Mouse (Mus musculus): Measurements from ENCODE around the gene Vmn2r83. TPM values are rescaled to one million over a fixed set of nuclear protein-coding genes. Genes with fewer than 3 reads are reported as not detected.
"Not testable (repeated sequence)": the region's sequence is repeated elsewhere in the genome, so short reads cannot be mapped to it uniquely, and the experiment has no call there.

The Vmn2r83 gene
- not detected in 2 replicates for polyA plus RNA-seq (2014; fragmentation: Nextera tagmentation; extraction: Ambion mirVana)

DNA sequence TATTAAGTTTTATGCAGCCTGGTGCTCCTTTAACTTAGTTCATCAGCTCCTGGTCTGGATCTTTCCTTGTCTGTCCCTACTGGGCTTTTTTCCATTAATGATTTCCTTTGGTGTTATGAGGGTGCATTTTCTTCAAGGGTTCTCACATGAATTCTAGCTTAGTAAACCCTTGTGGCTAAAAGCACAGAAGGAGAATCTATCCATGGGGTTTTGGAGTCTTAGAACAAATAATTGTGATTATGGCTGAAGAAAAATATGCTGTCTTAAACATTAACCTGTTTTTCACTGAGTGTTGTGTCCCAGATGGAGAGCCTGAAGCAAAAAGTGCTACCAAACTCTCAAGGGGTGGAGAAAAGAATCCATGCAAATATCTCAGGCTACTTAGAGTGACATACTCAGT lies at the start of gene Vmn2r83:
TSS of gene Vmn2r83 (plus strand) at position 301 of the 400 bp plus-strand sequence.
- Histone ChIP-seq H3K36me3 (ENCODE audit: control insufficient read depth, insufficient read depth, low read length) (no peaks in the 10 kb centered on the region), H3K9ac (ENCODE audit: low read depth, low read length) (no peak within 1 kb of the TSS), H3K4me3 (ENCODE audit: low read length) (no peak within 1 kb of the TSS), H3K27ac (ENCODE audit: low read depth, low read length) (no peak within 1 kb of the TSS), H3K27me3 (ENCODE audit: control insufficient read depth, insufficient read depth, low read length) (no peaks in the 10 kb centered on the region), H3K4me1 (ENCODE audit: control insufficient read depth, insufficient read depth, low read length) (no peaks in the 10 kb centered on the region), H3K4me2 (replicated peaks; ENCODE audit: low read depth, low read length) (no peak within 1 kb of the TSS), H3K9me3 (ENCODE audit: control insufficient read depth, low read length) (no peaks in the 10 kb centered on the region)
- ATAC-seq (ENCODE audit: low FRiP score, low TSS enrichment): no peak

DNA sequence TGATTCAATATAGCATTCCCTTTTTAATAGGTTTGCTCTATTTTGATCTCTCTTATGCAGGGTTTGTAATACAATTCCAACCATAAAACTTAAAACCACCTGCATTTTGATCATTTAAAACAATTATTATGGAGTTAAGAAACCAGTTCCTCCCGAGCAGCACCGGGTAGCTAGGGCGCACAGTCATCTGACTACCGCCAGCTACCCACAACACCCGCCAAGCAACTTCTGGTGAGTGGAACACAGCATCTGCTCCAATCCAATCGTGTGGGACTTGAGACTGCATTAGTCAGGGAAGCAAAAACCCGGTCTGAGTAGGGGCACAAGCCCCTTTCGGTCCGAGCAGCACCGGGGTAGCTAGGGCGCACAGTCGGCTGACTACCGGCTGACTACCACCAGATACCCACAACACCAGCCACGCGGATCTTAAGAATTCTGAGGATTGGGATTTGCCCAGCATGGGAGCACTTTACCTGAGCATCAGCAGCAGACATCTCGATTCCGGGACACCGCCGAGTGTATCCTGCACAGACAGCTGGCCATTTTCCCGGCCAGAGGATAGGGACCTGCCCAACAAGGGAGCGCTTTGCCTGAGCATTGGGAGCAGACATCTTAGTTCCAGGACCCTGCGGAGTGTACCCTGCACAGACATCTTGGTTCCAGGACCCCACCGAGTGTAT lies 33.2 kb upstream of the Vmn2r83 start:
- H3K27me3 ChIP-seq (ENCODE audit: control insufficient read depth, insufficient read depth, low read length); H3K4me3 ChIP-seq (ENCODE audit: low read length); H3K27ac ChIP-seq (ENCODE audit: low read depth, low read length); H3K9me3 ChIP-seq (ENCODE audit: control insufficient read depth, low read length); H3K4me1 ChIP-seq (ENCODE audit: control insufficient read depth, insufficient read depth, low read length); H3K9ac ChIP-seq (ENCODE audit: low read depth, low read length); H3K4me2 ChIP-seq (replicated peaks; ENCODE audit: low read depth, low read length); ATAC-seq (ENCODE audit: low FRiP score, low TSS enrichment); H3K36me3 ChIP-seq (ENCODE audit: control insufficient read depth, insufficient read depth, low read length): not testable (repeated sequence)
- WGBS: 87% methylated on average over 23 of the region's 23 CpGs

DNA sequence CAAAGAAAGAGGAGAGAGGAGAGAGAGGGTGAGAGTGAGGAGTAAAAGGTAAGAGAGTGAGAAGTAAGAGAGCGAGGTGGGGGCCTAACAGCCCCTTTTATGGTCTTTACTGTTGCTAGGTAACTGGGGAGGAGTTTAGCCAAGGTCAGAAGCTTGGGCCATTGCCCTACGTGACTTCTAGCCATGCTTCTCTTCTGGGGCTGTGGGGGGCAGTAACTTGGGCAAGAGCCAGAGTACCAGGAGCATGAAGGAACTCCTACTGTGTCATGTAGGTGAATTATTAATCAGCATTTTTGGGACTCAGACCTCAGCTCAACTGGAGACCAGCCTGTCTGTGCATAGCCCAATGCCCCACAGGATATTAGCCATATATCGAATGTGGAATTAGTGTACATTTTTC lies 27.4 kb downstream of the Vmn2r83 start:
- Histone ChIP-seq H3K36me3 (ENCODE audit: control insufficient read depth, insufficient read depth, low read length) (no peaks in the 10 kb centered on the region), H3K4me3 (ENCODE audit: low read length) (no peak overlapping the region), H3K27me3 (ENCODE audit: control insufficient read depth, insufficient read depth, low read length) (no peaks in the 10 kb centered on the region), H3K9me3 (ENCODE audit: control insufficient read depth, low read length) (no peaks in the 10 kb centered on the region), H3K4me1 (ENCODE audit: control insufficient read depth, insufficient read depth, low read length) (no peaks in the 10 kb centered on the region), H3K4me2 (replicated peaks; ENCODE audit: low read depth, low read length) (no peak overlapping the region), H3K9ac (ENCODE audit: low read depth, low read length) (no peak overlapping the region), H3K27ac (ENCODE audit: low read depth, low read length) (no peak overlapping the region)
- ATAC-seq (ENCODE audit: low FRiP score, low TSS enrichment): no peak
- 43% methylated on average over 3 of the region's 3 CpGs for WGBS

- Histone ChIP-seq H3K4me3 (ENCODE audit: low read length) (no peak overlapping the region), H3K9ac (ENCODE audit: low read depth, low read length) (no peak overlapping the region), H3K27ac (ENCODE audit: low read depth, low read length) (no peak overlapping the region), H3K9me3 (ENCODE audit: control insufficient read depth, low read length) (no peaks in the 10 kb centered on the region), H3K36me3 (ENCODE audit: control insufficient read depth, insufficient read depth, low read length) (no peaks in the 10 kb centered on the region), H3K4me1 (ENCODE audit: control insufficient read depth, insufficient read depth, low read length) (no peaks in the 10 kb centered on the region), H3K4me2 (replicated peaks; ENCODE audit: low read depth, low read length) (no peak overlapping the region), H3K27me3 (ENCODE audit: control insufficient read depth, insufficient read depth, low read length) (no peaks in the 10 kb centered on the region)
- whole genome bisulfite sequencing: 49% methylated on average over 2 of the region's 2 CpGs
- ATAC-seq (ENCODE audit: low FRiP score, low TSS enrichment): no peak
Observed at GRCm38 (mm10) chr10:79496701-79497288, 28.3 kb downstream of the Vmn2r83 start.

DNA sequence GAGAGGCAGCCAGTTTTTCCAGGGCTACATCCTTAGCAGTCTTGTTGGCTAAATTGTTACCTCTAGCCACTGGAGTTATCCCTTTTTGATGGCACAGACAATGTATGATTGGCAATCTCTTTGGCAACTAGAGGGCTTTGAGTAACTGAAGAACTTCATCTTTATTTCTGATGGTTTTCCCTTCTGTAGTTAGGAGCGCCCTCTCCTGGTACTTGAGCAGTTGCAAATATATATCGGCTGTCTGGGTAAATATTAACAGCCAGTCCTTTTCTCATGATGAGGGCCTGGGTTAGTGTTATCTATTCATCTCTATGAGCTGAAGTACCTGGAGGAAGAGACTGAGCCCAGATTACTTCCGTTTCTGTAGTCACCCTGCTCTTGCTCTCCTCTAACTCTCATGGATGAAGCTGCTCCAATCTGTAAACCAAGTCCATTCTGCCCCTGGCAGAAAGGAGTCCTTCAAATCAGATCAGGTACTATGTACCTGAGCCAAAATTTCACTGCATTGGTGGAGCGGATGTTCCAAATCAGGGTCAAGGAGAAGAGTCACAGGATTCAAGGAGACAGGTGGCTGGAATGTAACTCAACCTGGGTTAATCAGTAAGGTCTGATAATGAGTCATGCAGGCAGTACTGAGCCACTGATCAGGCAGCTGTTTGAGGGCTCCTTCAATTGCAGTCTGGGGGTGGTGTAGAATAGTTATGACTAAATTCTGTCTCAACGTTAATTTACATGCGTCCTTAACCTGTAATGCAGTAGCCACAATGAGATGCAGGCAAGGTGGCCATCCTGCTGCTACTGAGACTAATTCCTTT lies 34.5 kb downstream of the Vmn2r83 start:
- H3K9me3 ChIP-seq (ENCODE audit: control insufficient read depth, low read length): no peaks in the 10 kb centered on the region
- H3K4me2 ChIP-seq (replicated peaks; ENCODE audit: low read depth, low read length): no peak overlapping the region
- no peak for ATAC-seq (ENCODE audit: low FRiP score, low TSS enrichment)
- no peak overlapping the region for H3K4me3 ChIP-seq (ENCODE audit: low read length)
- H3K27me3 ChIP-seq (ENCODE audit: control insufficient read depth, insufficient read depth, low read length): no peaks in the 10 kb centered on the region
- no peaks in the 10 kb centered on the region for H3K36me3 ChIP-seq (ENCODE audit: control insufficient read depth, insufficient read depth, low read length)
- WGBS: 62% methylated on average over 6 of the region's 6 CpGs
- H3K9ac ChIP-seq (ENCODE audit: low read depth, low read length): no peak overlapping the region
- no peaks in the 10 kb centered on the region for H3K4me1 ChIP-seq (ENCODE audit: control insufficient read depth, insufficient read depth, low read length)
- H3K27ac ChIP-seq (ENCODE audit: low read depth, low read length): no peak overlapping the region

- Histone ChIP-seq H3K4me3 (ENCODE audit: low read length) (no peak overlapping the region), H3K4me1 (ENCODE audit: control insufficient read depth, insufficient read depth, low read length) (no peaks in the 10 kb centered on the region), H3K36me3 (ENCODE audit: control insufficient read depth, insufficient read depth, low read length) (no peaks in the 10 kb centered on the region), H3K27me3 (ENCODE audit: control insufficient read depth, insufficient read depth, low read length) (no peaks in the 10 kb centered on the region), H3K4me2 (replicated peaks; ENCODE audit: low read depth, low read length) (no peak overlapping the region), H3K9ac (ENCODE audit: low read depth, low read length) (no peak overlapping the region), H3K9me3 (ENCODE audit: control insufficient read depth, low read length) (no peaks in the 10 kb centered on the region), H3K27ac (ENCODE audit: low read depth, low read length) (no peak overlapping the region)
- 80% methylated on average over 2 of the region's 2 CpGs for WGBS
- ATAC-seq (ENCODE audit: low FRiP score, low TSS enrichment): no peak
Observed at GRCm38 (mm10) chr10:79506709-79507108, 38.2 kb downstream of the Vmn2r83 start.

DNA sequence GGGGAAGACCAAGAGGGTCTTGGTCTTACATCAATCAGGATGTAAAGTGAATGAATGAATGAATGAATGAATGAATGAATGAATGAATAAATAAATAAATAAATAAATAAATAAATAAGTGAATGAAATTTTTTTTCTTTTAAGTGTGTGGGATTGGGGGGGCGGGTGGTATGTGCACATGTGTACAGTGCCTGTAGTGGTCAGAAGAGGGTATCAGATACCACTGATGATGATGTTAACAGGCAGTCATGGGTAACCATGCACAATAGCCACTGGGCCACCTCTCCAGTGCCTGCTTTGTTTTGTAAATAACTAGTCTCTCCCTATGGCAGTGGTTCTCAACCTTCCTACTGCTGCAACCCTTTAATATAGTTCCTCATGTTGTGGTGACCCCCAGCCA lies 55.9 kb downstream of the Vmn2r83 start:
- no peak overlapping the region for H3K4me2 ChIP-seq (replicated peaks; ENCODE audit: low read depth, low read length)
- WGBS: 90% methylated on average over 1 of the region's 1 CpGs
- peaks cover 7% of the 10 kb centered on the region for H3K36me3 ChIP-seq (ENCODE audit: control insufficient read depth, insufficient read depth, low read length)
- no peaks in the 10 kb centered on the region for H3K27me3 ChIP-seq (ENCODE audit: control insufficient read depth, insufficient read depth, low read length)
- ATAC-seq (ENCODE audit: low FRiP score, low TSS enrichment): no peak
- no peaks in the 10 kb centered on the region for H3K9me3 ChIP-seq (ENCODE audit: control insufficient read depth, low read length)
- no peak overlapping the region for H3K27ac ChIP-seq (ENCODE audit: low read depth, low read length)
- no peak overlapping the region for H3K4me3 ChIP-seq (ENCODE audit: low read length)
- no peak overlapping the region for H3K9ac ChIP-seq (ENCODE audit: low read depth, low read length)
- H3K4me1 ChIP-seq (ENCODE audit: control insufficient read depth, insufficient read depth, low read length): no peaks in the 10 kb centered on the region

DNA sequence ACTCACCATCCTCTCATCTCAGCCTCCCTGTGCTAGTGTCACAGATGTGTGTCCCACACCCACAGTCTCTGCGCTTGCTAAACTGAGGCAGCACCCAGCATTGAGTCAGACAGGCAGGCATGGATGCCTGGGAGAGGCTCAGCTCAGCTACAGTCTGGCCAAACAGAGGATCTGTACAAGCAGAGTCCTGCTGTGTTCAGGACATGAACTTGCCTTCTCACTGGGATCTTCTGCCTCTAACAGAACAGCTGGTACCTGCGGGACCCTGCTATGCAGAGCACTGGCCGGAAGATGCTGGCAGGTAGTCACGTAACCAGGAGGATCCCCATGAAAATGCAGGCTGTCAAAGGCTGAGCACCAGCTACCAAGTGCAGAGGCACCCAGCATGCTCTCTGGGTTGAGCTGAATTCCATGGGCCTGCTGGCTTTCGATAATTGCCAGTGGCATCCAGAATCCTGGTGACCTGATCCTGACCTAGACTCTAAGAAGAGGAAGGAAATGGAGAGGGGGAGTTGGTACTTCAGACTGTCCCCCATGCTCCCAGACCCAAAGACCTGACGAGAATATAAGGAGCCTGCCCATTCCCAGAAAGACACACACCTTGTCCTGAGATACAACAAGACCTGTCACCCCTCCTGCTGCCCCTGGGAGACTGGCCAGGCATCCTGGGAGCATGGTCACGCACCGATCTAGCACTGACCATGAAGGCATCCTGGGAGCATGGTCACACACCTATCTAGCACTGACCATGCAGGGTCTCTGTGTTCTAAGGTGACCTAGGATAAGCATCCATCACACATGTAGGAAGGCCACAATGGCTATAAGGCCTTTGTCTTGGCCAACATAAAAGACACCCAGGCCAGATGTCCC lies 57.2 kb downstream of the Vmn2r83 start:
- Histone ChIP-seq H3K4me2 (replicated peaks; ENCODE audit: low read depth, low read length) (no peak overlapping the region), H3K4me1 (ENCODE audit: control insufficient read depth, insufficient read depth, low read length) (no peaks in the 10 kb centered on the region)

More for the DNA sequence above, 57.2 kb downstream of the Vmn2r83 start:
- no peaks in the 10 kb centered on the region for H3K9me3 ChIP-seq (ENCODE audit: control insufficient read depth, low read length)
- H3K9ac ChIP-seq (ENCODE audit: low read depth, low read length): no peak overlapping the region
- H3K27me3 ChIP-seq (ENCODE audit: control insufficient read depth, insufficient read depth, low read length): no peaks in the 10 kb centered on the region
- no peak overlapping the region for H3K4me3 ChIP-seq (ENCODE audit: low read length)
- no peak overlapping the region for H3K27ac ChIP-seq (ENCODE audit: low read depth, low read length)
- 91% methylated on average over 8 of the region's 8 CpGs for WGBS
- H3K36me3 ChIP-seq (ENCODE audit: control insufficient read depth, insufficient read depth, low read length): peaks cover 7% of the 10 kb centered on the region
- ATAC-seq (ENCODE audit: low FRiP score, low TSS enrichment): no peak
